22 mouse cellular contexts compared by ENCODE assay signal in genomic region chr16:10878227-10878626, GRCm38 (mm10). TPM values are rescaled to one million over a fixed set of nuclear protein-coding genes. Genes with fewer than 3 reads are reported as not detected.
DNase-seq lines count a peak whose midpoint lies in the region; ATAC-seq and TF ChIP-seq lines count a peak whose summit lies in the region.
"Had no signal": no experiment of that assay in that cellular context is flagged by ENCODE, and none has a peak within 500 bp of the region (broad histone marks: within the 10 kb centered on the region; RNA-seq: fewer than 3 reads in every experiment).

No protein-coding gene starts in this region.

- H3K27me3 ChIP-seq in hindbrain, embryonic 10.5 days (ENCODE audit: insufficient read depth, poor library complexity, severe bottlenecking): peaks cover 7% of the 10 kb centered on the region
- no peaks in the 10 kb centered on the region for H3K27me3 ChIP-seq in hindbrain, embryonic 13.5 days
- H3K27me3 ChIP-seq: embryonic facial prominence, embryonic 12.5 days; forebrain, embryonic 13.5 days; forebrain, embryonic 15.5 days had no signal

- H3K4me1 ChIP-seq in hindbrain, embryonic 10.5 days (replicated peaks): peaks cover 29% of the 10 kb centered on the region
- H3K4me1 ChIP-seq in hindbrain, embryonic 13.5 days (replicated peaks): peaks cover 4% of the 10 kb centered on the region; the same call in 1 of the 2 replicates
- H3K4me1 ChIP-seq: forebrain, embryonic 13.5 days; forebrain, embryonic 15.5 days had no signal

- H3K9me3 ChIP-seq in hindbrain, embryonic 10.5 days: no peaks in the 10 kb centered on the region
- no peaks in the 10 kb centered on the region for H3K9me3 ChIP-seq in hindbrain, embryonic 13.5 days
- H3K9me3 ChIP-seq: embryonic facial prominence, embryonic 10.5 days; embryonic facial prominence, embryonic 12.5 days; forebrain, embryonic 13.5 days; forebrain, embryonic 15.5 days had no signal

- H3K27ac ChIP-seq in hindbrain, embryonic 10.5 days: peak overlapping the region; percentile 4; the same call in 1 of the 2 replicates
- no peak overlapping the region for H3K27ac ChIP-seq in hindbrain, embryonic 13.5 days
- H3K27ac ChIP-seq in layer of hippocampus, adult 2 months: no peak overlapping the region
- H3K27ac ChIP-seq: embryonic facial prominence, embryonic 10.5 days; embryonic facial prominence, embryonic 12.5 days; forebrain, embryonic 13.5 days; forebrain, embryonic 15.5 days had no signal

- no peak for TF ChIP-seq CTCF in layer of hippocampus, adult 2 months (conservative IDR thresholded peaks at IDR 0.05)

- H3K36me3 ChIP-seq in hindbrain, embryonic 10.5 days: no peaks in the 10 kb centered on the region
- no peaks in the 10 kb centered on the region for H3K36me3 ChIP-seq in hindbrain, embryonic 13.5 days
- H3K36me3 ChIP-seq: embryonic facial prominence, embryonic 10.5 days; embryonic facial prominence, embryonic 12.5 days; forebrain, embryonic 15.5 days had no signal

- H3K4me3 ChIP-seq in hindbrain, embryonic 10.5 days: no peak overlapping the region
- H3K4me3 ChIP-seq in hindbrain, embryonic 13.5 days: no peak overlapping the region
- no peak overlapping the region for H3K4me3 ChIP-seq in layer of hippocampus, adult 2 months
- H3K4me3 ChIP-seq: embryonic facial prominence, embryonic 10.5 days; embryonic facial prominence, embryonic 12.5 days; forebrain, embryonic 13.5 days; forebrain, embryonic 15.5 days had no signal

- ATAC-seq in hindbrain, embryonic 13.5 days (ENCODE audit: low FRiP score): no peak
- ATAC-seq in hematopoietic stem cell, adult 5-6 weeks (replicated peaks in 1 of 2; ENCODE audit: insufficient read depth in 1 of 2, low FRiP score in 2 of 2, low TSS enrichment in 1 of 2, low read depth in 1 of 2, poor library complexity in 2 of 2, severe bottlenecking in 2 of 2): peak; percentile 35 to 66
- ATAC-seq: forebrain, embryonic 13.5 days; forebrain, embryonic 15.5 days had no signal

- H3K4me2 ChIP-seq in hindbrain, embryonic 13.5 days: no peak overlapping the region
- H3K4me2 ChIP-seq: embryonic facial prominence, embryonic 12.5 days; forebrain, embryonic 13.5 days; forebrain, embryonic 15.5 days had no signal

- H3K9ac ChIP-seq in hindbrain, embryonic 13.5 days: no peak overlapping the region
- H3K9ac ChIP-seq: embryonic facial prominence, embryonic 12.5 days; forebrain, embryonic 13.5 days; forebrain, embryonic 15.5 days had no signal

- DNase-seq in hindbrain, embryonic 10.5 days (ENCODE audit: low spot score): no peak
- DNase-seq in thymus, postnatal 0 days (ENCODE audit: low spot score): peak; percentile 29
- DNase-seq in thymus, postnatal 36 days: no peak
- DNase-seq in naive thymus-derived CD4-positive, alpha-beta T cell, adult 2 months (ENCODE audit: low read depth): peak; percentile 27
- no peak for DNase-seq in layer of hippocampus, adult 2 months (ENCODE audit: low spot score in 2 of 2)
- DNase-seq in neural tube, embryonic 10.5 days (ENCODE audit: extremely low spot score, low spot score): no peak
- DNase-seq: adrenal gland, adult 2 months; adrenal gland, postnatal 10 days; adrenal gland, postnatal 25 days; B cell, adult 2 months; cerebellum, adult 11 months; cerebellum, adult 18-20 months; cerebellum, adult 8-10 months; cerebellum, adult 9-11 months; cerebellum, postnatal 14 days; cerebellum, postnatal 36 days had no signal

- 78% methylated on average over 3 of the region's 3 CpGs for WGBS in hindbrain, embryonic 10.5 days
- WGBS in hindbrain, embryonic 13.5 days: 89% methylated on average over 3 of the region's 3 CpGs

RNA-seq across cellular contexts. Expression of gene Rmi2, which starts 43.4 kb away (rescaled TPM):
- polyA plus RNA-seq in hindbrain, embryonic 10.5 days (2016; fragmentation: Nextera tagmentation; extraction: Ambion mirVana): 2.5 and 4.7 TPM in 2 replicates
- polyA plus RNA-seq in hindbrain, embryonic 13.5 days (2015; fragmentation: Nextera tagmentation; extraction: Ambion mirVana): 0.39 and 0.54 TPM in 2 replicates
- polyA plus RNA-seq in thymus, postnatal 0 days (2015; fragmentation: Nextera tagmentation; extraction: Ambion mirVana): 8.6 and 12.6 TPM in 2 replicates
- total RNA-seq in hematopoietic stem cell, adult 5-6 weeks (2017): 8.0 and 8.6 TPM in 2 replicates
- under 1 TPM; 0.15 to 0.22 TPM for total RNA-seq in layer of hippocampus, adult 2 months (2021)

Comparison
In these comparisons a context has a peak if more than half of its experiments do, and no peak if none do; other contexts are left out.
1. DNase-seq: peak in thymus, postnatal 0 days (single experiment) and naive thymus-derived CD4-positive, alpha-beta T cell, adult 2 months (single experiment); none in hindbrain, embryonic 10.5 days (single experiment), thymus, postnatal 36 days (0 of 2), layer of hippocampus, adult 2 months (0 of 2) and neural tube, embryonic 10.5 days (single experiment).